Mouse (Mus musculus) sigmoid colon, adult 10 weeks (tissue): ENCODE measurements around the gene Zfp982. TPM values are rescaled to one million over a fixed set of nuclear protein-coding genes. Genes with fewer than 3 reads are reported as not detected.

ENCODE experiments used
- polyA plus RNA-seq: library from polyadenylated mRNA; stranded (reverse); fragments of 350-450 nt; fragmentation: Illumina TruSeq; extraction: RNeasy Lipid Tissue Mini Kit (QIAGEN cat#74804); gene quantifications from one replicate; pipeline ENCODE4 v1.2.3, GENCODE M21; 2014; ENCODE audit warnings: low read depth, low replicate concordance

The Zfp982 gene
- 13.6 TPM for polyA plus RNA-seq

GRCm38 (mm10) chr4:147492117-147492516 lies at the start of gene Zfp982:
Gene Zfp982 (plus strand): TSS chr4:147492417.

GRCm38 (mm10) chr4:147539918-147540317 lies 47.7 kb downstream of the Zfp982 start, which contains the start of gene Gm16503:
Gene Gm16503 (plus strand): TSS chr4:147540218.

GRCm38 (mm10) chr4:147553071-147553470 lies 60.9 kb downstream of the Zfp982 start, which contains the start of gene Zfp985:
Gene Zfp985 (plus strand): TSS chr4:147553277.

Other genes with a start within 250 kb of the Zfp982 start
- gene Zfp988, start 186.7 kb upstream of the Zfp982 start, polyA plus RNA-seq: not detected
- not detected for gene Zfp978, start 131.1 kb upstream of the Zfp982 start, polyA plus RNA-seq
- gene Gm16503, start 47.8 kb downstream of the Zfp982 start, polyA plus RNA-seq: 0.57 TPM
- gene Zfp985, start 60.9 kb downstream of the Zfp982 start, polyA plus RNA-seq: 0.60 TPM
- 8.8 TPM for gene Zfp979, start 150.1 kb downstream of the Zfp982 start, polyA plus RNA-seq
- gene Zfp534, start 210.1 kb downstream of the Zfp982 start, polyA plus RNA-seq: not detected